Mouse (Mus musculus) embryonic facial prominence, embryonic 14.5 days (tissue): ENCODE results near the gene Kcnh8. TPM values are rescaled to one million over a fixed set of nuclear protein-coding genes. Genes with fewer than 3 reads are reported as not detected.

Source experiments
- ATAC-seq: fragments of 200-750 bp; cut with Nextera tagmentation; 2 replicates; pipeline ENCODE4 v1.8.0; 2017; ENCODE audit warnings: low read depth, moderate number of reproducible peaks, moderate TSS enrichment
- DNase-seq: peaks from one replicate; pipeline ENCODE4 v3.0.0-alpha.2; 2015; ENCODE audit warnings: low spot score
- H3K27ac ChIP-seq: fragments of 300-500 bp; sonication (generic); replicated peaks from 2 replicates; pipeline ENCODE4 v1.5.1; 2014; ENCODE audit warnings: low read depth, mild to moderate bottlenecking, low read length, moderate library complexity
- H3K27me3 ChIP-seq: fragments of 300-500 bp; sonication (generic); replicated peaks from 2 replicates; pipeline ENCODE4 v1.6.1; 2014; ENCODE audit warnings: low read length; ENCODE audit not compliant: control insufficient read depth, insufficient read depth
- H3K36me3 ChIP-seq: fragments of 300-500 bp; sonication (generic); 2 replicates; pipeline ENCODE4 v1.6.1; 2014; ENCODE audit warnings: low read length, mixed read lengths; ENCODE audit not compliant: control insufficient read depth, insufficient read depth
- H3K4me1 ChIP-seq: fragments of 300-500 bp; sonication (generic); 2 replicates; pipeline ENCODE4 v1.6.1; 2014; ENCODE audit warnings: antibody characterized with exemption, low read length; ENCODE audit not compliant: control insufficient read depth, insufficient read depth
- H3K4me2 ChIP-seq: fragments of 300-500 bp; sonication (generic); 2 replicates; pipeline ENCODE4 v1.6.1; 2014; ENCODE audit warnings: low read depth, mild to moderate bottlenecking, low read length, moderate library complexity, mixed read lengths
- H3K4me3 ChIP-seq: fragments of 300-500 bp; sonication (generic); 2 replicates; pipeline ENCODE4 v1.5.1; 2014; ENCODE audit warnings: low read depth, mild to moderate bottlenecking, low read length
- H3K9ac ChIP-seq: fragments of 300-500 bp; sonication (generic); 2 replicates; pipeline ENCODE4 v1.6.1; 2014; ENCODE audit warnings: low read depth, mild to moderate bottlenecking, low read length, moderate library complexity, mixed read lengths
- H3K9me3 ChIP-seq: fragments of 300-500 bp; sonication (generic); 2 replicates; pipeline ENCODE4 v1.6.1; 2016; ENCODE audit warnings: low read length; ENCODE audit not compliant: control insufficient read depth
- WGBS: fragments of 180-500 bp; shearing (Covaris S2); extraction: QIAGEN DNeasy Blood & Tissue Kit; methylation state at CpG from one replicate; pipeline ENCODE4 v1.1.7; 2014; 5-methylcytosine and 5-hydroxymethylcytosine counted together
- polyA plus RNA-seq: library from polyadenylated mRNA; unstranded; fragments of >200 nt; fragmentation: Nextera tagmentation; extraction: Ambion mirVana; gene quantifications from 2 replicates; pipeline ENCODE4 v1.2.1, GENCODE M21; 2014

The Kcnh8 gene
- polyA plus RNA-seq, 1 experiment from 2014 or later: 0.75 TPM

- peak; percentile 87 for DNase-seq
- Histone ChIP-seq H3K9me3 (no peaks in the 10 kb centered on the region), H3K4me2 (peak overlapping the region; percentile 60), H3K9ac (peak overlapping the region; percentile 46; the same call in 1 of the 2 replicates), H3K27ac (peak overlapping the region; percentile 63; the same call in 1 of the 2 replicates), H3K4me3 (peak overlapping the region; percentile 39), H3K4me1 (0 out of 2 replicates have a peak, but pooled peaks cover 3% of the 10 kb centered on the region), H3K36me3 (no peaks in the 10 kb centered on the region), H3K27me3 (peaks cover 38% of the 10 kb centered on the region)
- ATAC-seq: peak; percentile 91
- 2% methylated on average over 20 of the region's 22 CpGs for WGBS
Measured at GRCm38 (mm10) chr17:52600882-52601371, 1.6 kb upstream of the Kcnh8 start.

- ATAC-seq: no peak
- no peaks in the 10 kb centered on the region for H3K36me3 ChIP-seq
- 2% methylated on average over 14 of the region's 14 CpGs for WGBS
- H3K27ac ChIP-seq: no peak overlapping the region
- DNase-seq: no peak
- H3K4me2 ChIP-seq: peak overlapping the region; percentile 60
- no peaks in the 10 kb centered on the region for H3K9me3 ChIP-seq
- peaks cover 38% of the 10 kb centered on the region for H3K27me3 ChIP-seq
- H3K4me1 ChIP-seq: 0 out of 2 replicates have a peak, but pooled peaks cover 3% of the 10 kb centered on the region
- H3K4me3 ChIP-seq: peak overlapping the region; percentile 39; the same call in 1 of the 2 replicates
- H3K9ac ChIP-seq: peak overlapping the region; percentile 45; the same call in 1 of the 2 replicates
Measured at GRCm38 (mm10) chr17:52602781-52603170, 267 bp downstream of the Kcnh8 start.

GRCm38 (mm10) chr17:52603411-52603810 is 902 bp downstream of the Kcnh8 start:
- DNase-seq (peak; percentile 45), ATAC-seq (no peak)
- H3K27ac ChIP-seq: no peak overlapping the region
- H3K36me3 ChIP-seq: no peaks in the 10 kb centered on the region
- H3K4me1 ChIP-seq: 0 out of 2 replicates have a peak, but pooled peaks cover 3% of the 10 kb centered on the region
- no peak overlapping the region for H3K9ac ChIP-seq
- H3K4me2 ChIP-seq: peak overlapping the region; percentile 60; the same call in 1 of the 2 replicates
- H3K9me3 ChIP-seq: no peaks in the 10 kb centered on the region
- peaks cover 38% of the 10 kb centered on the region for H3K27me3 ChIP-seq
- WGBS: 8% methylated on average over 5 of the region's 5 CpGs
- H3K4me3 ChIP-seq: no peak overlapping the region

- Histone ChIP-seq H3K4me3 (no peak overlapping the region), H3K4me2 (no peak overlapping the region), H3K27ac (no peak overlapping the region), H3K36me3 (no peaks in the 10 kb centered on the region), H3K27me3 (no peaks in the 10 kb centered on the region), H3K9ac (no peak overlapping the region), H3K4me1 (no peaks in the 10 kb centered on the region), H3K9me3 (no peaks in the 10 kb centered on the region)
- DNase-seq (no peak), ATAC-seq (no peak)
- 67% methylated on average over 4 of the region's 4 CpGs for WGBS
Measured at GRCm38 (mm10) chr17:52611382-52611781, 8.9 kb downstream of the Kcnh8 start.

- Histone ChIP-seq H3K4me1 (no peaks in the 10 kb centered on the region), H3K9ac (no peak overlapping the region), H3K27ac (no peak overlapping the region), H3K36me3 (no peaks in the 10 kb centered on the region), H3K4me2 (no peak overlapping the region), H3K27me3 (no peaks in the 10 kb centered on the region), H3K4me3 (no peak overlapping the region), H3K9me3 (no peaks in the 10 kb centered on the region)
- no peak for ATAC-seq
- no peak for DNase-seq
Measured at GRCm38 (mm10) chr17:52649186-52649585, 46.7 kb downstream of the Kcnh8 start.

- H3K9ac ChIP-seq: no peak overlapping the region
- ATAC-seq: no peak
- no peak overlapping the region for H3K4me3 ChIP-seq
- no peak overlapping the region for H3K27ac ChIP-seq
- no peak overlapping the region for H3K4me2 ChIP-seq
- H3K4me1 ChIP-seq: no peaks in the 10 kb centered on the region
- no peaks in the 10 kb centered on the region for H3K36me3 ChIP-seq
- no peaks in the 10 kb centered on the region for H3K9me3 ChIP-seq
- H3K27me3 ChIP-seq: no peaks in the 10 kb centered on the region
- DNase-seq: no peak
Measured at GRCm38 (mm10) chr17:52691988-52692387, 89.5 kb downstream of the Kcnh8 start.

- ATAC-seq (no peak), DNase-seq (no peak)
- 72% methylated on average over 3 of the region's 3 CpGs for WGBS
- H3K4me1 ChIP-seq: no peaks in the 10 kb centered on the region
- no peak overlapping the region for H3K4me2 ChIP-seq
- no peaks in the 10 kb centered on the region for H3K27me3 ChIP-seq
- H3K9ac ChIP-seq: no peak overlapping the region
- H3K9me3 ChIP-seq: no peaks in the 10 kb centered on the region
- H3K27ac ChIP-seq: no peak overlapping the region
- H3K36me3 ChIP-seq: no peaks in the 10 kb centered on the region
- H3K4me3 ChIP-seq: no peak overlapping the region
Measured at GRCm38 (mm10) chr17:52701944-52702343, 99.4 kb downstream of the Kcnh8 start.

- no peaks in the 10 kb centered on the region for H3K4me1 ChIP-seq
- no peak overlapping the region for H3K27ac ChIP-seq
- ATAC-seq (no peak), DNase-seq (no peak)
- H3K36me3 ChIP-seq: no peaks in the 10 kb centered on the region
- H3K27me3 ChIP-seq: no peaks in the 10 kb centered on the region
- no peak overlapping the region for H3K4me2 ChIP-seq
- no peak overlapping the region for H3K9ac ChIP-seq
- no peak overlapping the region for H3K4me3 ChIP-seq
- WGBS: 29% methylated on average over 1 of the region's 1 CpGs
- no peaks in the 10 kb centered on the region for H3K9me3 ChIP-seq
Measured at GRCm38 (mm10) chr17:52712319-52712718, 109.8 kb downstream of the Kcnh8 start.

- no peak for ATAC-seq
- no peak for DNase-seq
- H3K27me3 ChIP-seq: no peaks in the 10 kb centered on the region
- H3K9me3 ChIP-seq: no peaks in the 10 kb centered on the region
- H3K27ac ChIP-seq: no peak overlapping the region
- H3K36me3 ChIP-seq: no peaks in the 10 kb centered on the region
- H3K9ac ChIP-seq: no peak overlapping the region
- H3K4me2 ChIP-seq: no peak overlapping the region
- 64% methylated on average over 3 of the region's 3 CpGs for WGBS
- H3K4me1 ChIP-seq: no peaks in the 10 kb centered on the region
- H3K4me3 ChIP-seq: no peak overlapping the region
Measured at GRCm38 (mm10) chr17:52722214-52722613, 119.7 kb downstream of the Kcnh8 start.
